Mouse (Mus musculus): ENCODE measurements at regions not wholly inside any gene's neighbourhood (a gene's known extent, or its start where the extent isn't known, plus 50 kb on each side); places are given as distances from the start of the nearest gene placed in this dataset.

- in situ Hi-C loops (cut with MboI, MseI) = no loop called here
Measured at GRCm38 (mm10) chr7:63313096-63313495, 100.7 kb upstream of the Chrna7 start.

DNA sequence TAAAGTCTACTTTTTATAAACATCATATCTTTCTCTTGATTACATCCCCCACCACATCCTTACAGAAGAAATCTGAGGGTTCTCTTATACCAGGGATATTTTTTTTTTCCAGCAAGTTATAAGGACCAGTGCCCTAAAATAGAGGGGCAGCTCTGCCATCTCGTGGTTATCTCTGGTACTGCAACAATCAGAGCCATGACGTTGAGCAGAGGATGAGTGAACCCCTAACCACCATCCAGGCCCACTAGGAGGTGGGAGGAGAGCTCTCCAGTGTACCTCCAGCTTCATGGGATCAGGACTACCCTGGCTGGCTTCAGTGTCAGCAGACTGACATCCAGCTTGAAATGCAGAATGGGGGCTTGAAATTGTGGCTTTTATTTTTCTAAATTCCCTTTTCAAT, 107.2 kb upstream of the Chrna7 start:
- in situ Hi-C loops (cut with MboI, MseI) = no loop called here

DNA sequence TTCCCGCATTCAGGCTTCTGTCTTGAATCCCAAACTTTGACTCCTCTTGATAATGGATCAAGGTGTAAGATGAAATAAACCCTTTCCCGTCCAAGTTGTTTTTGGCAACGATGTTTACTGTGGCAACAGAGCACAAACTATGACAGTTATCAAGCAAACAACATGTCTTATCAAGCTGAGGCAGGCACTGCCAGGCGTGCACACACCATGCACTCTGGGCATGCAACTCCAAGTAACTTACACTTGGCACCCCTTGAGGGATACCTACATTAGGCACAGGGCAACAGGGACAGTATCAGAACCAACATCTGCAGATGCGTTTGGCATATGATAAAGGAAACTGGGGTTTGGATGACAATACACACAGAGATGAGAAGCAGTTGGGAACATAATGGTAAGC, 108.8 kb upstream of the Chrna7 start:
- in situ Hi-C loops (cut with MboI, MseI) = loop anchor here (10.0 kb wide), 1 partner anchor 406 kb away; no protein-coding TSS in a partner anchor

DNA sequence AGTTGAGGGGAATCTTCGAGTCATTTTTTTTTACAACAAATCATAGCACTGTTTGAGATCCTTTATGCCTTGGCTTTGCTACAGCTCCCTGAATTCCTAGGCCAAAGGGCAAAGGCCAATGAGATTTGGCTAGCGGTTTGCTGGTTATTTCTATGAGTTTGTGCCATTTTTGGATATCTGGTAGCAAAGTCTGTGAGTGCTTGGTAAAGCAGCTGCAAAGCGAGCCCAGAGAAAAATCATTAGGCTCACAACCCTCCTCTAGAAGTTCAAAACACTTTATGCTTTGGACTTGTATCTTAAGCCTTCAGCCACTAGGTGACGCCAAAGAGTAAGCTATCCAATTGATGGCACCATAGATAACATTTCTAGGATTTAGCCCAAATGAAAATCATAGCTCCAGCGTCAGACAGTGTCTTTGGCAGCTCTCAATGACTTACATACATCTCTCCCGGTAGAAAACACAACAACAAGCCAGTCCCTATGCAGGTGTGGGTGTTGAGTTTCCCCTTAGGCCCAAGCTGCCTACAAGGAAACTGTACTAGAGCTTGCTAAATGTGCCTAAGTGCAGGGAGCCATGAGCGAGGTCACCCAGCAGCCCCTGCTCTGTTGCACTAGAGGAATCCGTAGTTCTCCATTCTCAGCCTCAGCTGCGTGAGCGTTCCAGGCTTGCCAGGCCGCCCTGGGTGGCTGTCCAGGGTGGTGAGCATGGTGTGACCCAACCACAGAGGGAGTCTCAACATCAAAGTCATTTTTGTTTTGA, 109.8 kb upstream of the Chrna7 start:
- in situ Hi-C loops (cut with MboI, MseI) = loop anchor here (10.0 kb wide), 1 partner anchor 407 kb away; no protein-coding TSS in a partner anchor

DNA sequence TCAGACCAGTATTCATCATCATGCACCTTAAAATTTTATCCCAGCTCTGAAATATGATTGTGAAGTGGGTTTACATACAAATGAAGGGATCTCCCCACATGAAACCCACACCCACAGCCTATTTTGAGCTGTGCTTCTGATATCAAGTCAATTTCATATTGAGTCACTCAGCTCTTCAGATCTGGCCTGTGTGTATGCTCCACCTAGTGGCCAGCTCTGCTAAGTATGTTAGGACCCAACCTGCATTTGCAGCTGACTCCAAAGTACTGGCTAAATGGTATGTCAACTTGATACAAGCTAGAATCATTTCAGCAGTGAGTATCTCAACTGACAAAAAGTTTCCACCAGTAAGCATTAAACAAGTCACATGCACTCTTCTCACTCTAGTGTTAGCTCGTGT, 109.4 kb upstream of the Otud7a start:
- in situ Hi-C loops (cut with MboI, MseI) = no loop called here

DNA sequence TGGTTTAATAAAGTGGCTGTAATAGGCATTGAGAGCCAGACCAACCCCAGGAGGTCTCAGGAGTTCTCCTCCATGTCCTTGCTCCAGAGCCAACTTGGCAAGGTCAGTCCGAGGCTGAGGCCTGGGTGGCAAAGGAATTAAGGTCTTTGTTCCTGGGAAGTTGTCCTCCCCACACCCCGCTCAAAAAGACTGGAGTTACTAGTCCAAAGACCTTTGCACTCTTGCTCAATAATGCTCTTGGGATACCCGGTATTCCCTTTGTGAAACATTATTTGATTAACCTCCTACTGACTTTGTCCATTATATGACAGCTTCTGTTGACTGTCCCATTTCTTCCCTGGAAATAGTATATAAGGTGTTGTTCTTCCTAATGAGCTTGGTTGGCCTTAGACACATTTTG, 108.5 kb upstream of the Otud7a start:
- in situ Hi-C loops (cut with MboI, MseI) = no loop called here

GRCm38 (mm10) chr7:63341716-63342115, 102.8 kb upstream of the Otud7a start:
- in situ Hi-C loops (cut with MboI, MseI) = no loop called here

DNA sequence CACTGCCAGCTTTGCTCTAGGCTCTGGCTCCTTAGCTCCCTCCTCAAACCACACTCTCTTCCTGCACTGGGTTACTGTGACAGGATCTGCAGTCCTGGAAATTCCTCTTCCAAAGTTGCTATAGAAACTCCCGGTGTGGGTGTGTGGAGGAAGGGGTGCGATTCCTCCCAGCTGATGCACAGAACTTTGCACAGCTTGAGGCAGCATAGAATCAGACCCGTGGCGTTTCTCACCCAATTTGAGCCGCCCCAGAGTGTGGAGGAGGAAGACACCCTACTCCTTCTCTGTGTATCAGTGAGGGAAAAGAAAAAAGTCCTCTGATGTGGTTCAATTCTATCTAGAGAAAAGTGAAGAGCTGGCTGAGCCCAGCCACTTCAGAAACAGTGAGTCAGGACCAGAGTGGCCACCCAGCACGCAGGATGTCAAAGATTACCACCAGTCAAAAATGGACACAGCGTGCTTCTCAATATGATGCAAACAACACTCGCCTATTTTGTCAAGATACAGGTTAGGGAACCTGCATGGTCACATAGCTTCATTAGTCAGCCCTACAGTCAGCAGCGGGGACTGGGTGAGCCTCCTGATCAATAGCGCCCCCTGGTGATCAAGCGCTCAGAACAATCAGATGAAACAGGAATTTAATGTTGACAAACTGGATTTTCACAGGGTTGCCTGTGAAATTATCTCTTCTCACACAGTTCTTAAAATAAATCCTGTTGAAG, 98.7 kb upstream of the Otud7a start:
- in situ Hi-C loops (cut with MboI, MseI) = no loop called here

DNA sequence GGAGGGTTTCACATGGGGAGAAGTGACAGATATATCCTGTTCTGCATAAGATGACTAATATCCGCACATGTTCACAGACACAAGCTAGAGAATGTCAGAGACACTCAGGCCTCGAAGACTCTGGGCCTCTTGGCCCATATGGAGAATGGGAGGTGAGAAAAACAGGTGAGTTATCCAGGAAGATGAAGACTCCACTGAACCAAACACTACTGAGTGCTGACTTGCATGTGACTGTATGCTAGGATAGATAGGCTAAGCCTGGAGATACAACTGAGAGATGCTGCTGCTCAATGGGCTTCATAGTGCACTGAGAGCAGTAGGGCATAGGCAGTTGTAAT, 98.2 kb upstream of the Otud7a start:
- in situ Hi-C loops (cut with MboI, MseI) = no loop called here

All from T-helper 1 cell (primary cell).